Mouse (Mus musculus) left cerebral cortex, adult 11 months (tissue): ENCODE measurements around the gene Pcdh9.

Experiments
- DNase-seq: peaks from one replicate; pipeline ENCODE4 v3.0.0; 2022; ENCODE audit warnings: low spot score

The Pcdh9 gene

GRCm38 (mm10) chr14:93890519-93891370 lies at the start of gene Pcdh9:
Pcdh9 (minus strand) TSS chr14:93890679.
- DNase-seq = peak; percentile 98

GRCm38 (mm10) chr14:93906928-93907327 lies 16.4 kb upstream of the Pcdh9 start:
- no peak for DNase-seq

GRCm38 (mm10) chr14:93898533-93898932 lies 8.1 kb upstream of the Pcdh9 start:
- DNase-seq = no peak

GRCm38 (mm10) chr14:93895131-93895530 lies 4.7 kb upstream of the Pcdh9 start:
- DNase-seq = no peak

- no peak for DNase-seq
Measured at GRCm38 (mm10) chr14:93891371-93891746, 880 bp upstream of the Pcdh9 start.

- no peak for DNase-seq
Measured at GRCm38 (mm10) chr14:93889839-93890518, 500 bp downstream of the Pcdh9 start.

GRCm38 (mm10) chr14:93889231-93889630 lies 1.2 kb downstream of the Pcdh9 start:
- DNase-seq = no peak

GRCm38 (mm10) chr14:93888346-93888745 lies 2.1 kb downstream of the Pcdh9 start:
- no peak for DNase-seq

- DNase-seq = no peak
Measured at GRCm38 (mm10) chr14:93887066-93887465, 3.4 kb downstream of the Pcdh9 start.

- DNase-seq = no peak
Measured at GRCm38 (mm10) chr14:93885551-93886084, 4.9 kb downstream of the Pcdh9 start.

GRCm38 (mm10) chr14:93884467-93884866 lies 6.0 kb downstream of the Pcdh9 start:
- peak; percentile 76 for DNase-seq

- DNase-seq = no peak
Measured at GRCm38 (mm10) chr14:93880071-93880470, 10.4 kb downstream of the Pcdh9 start.

- no peak for DNase-seq
Measured at GRCm38 (mm10) chr14:93875968-93876367, 14.5 kb downstream of the Pcdh9 start.

GRCm38 (mm10) chr14:93868211-93868610 lies 22.3 kb downstream of the Pcdh9 start:
- no peak for DNase-seq

GRCm38 (mm10) chr14:93858069-93858468 lies 32.4 kb downstream of the Pcdh9 start:
- DNase-seq = no peak

GRCm38 (mm10) chr14:93846091-93846677 lies 44.3 kb downstream of the Pcdh9 start:
- DNase-seq = no peak

GRCm38 (mm10) chr14:93842686-93843288 lies 47.7 kb downstream of the Pcdh9 start:
- DNase-seq = no peak

- DNase-seq = no peak
Measured at GRCm38 (mm10) chr14:93832511-93832910, 58.0 kb downstream of the Pcdh9 start.

- no peak for DNase-seq
Measured at GRCm38 (mm10) chr14:93827159-93827558, 63.3 kb downstream of the Pcdh9 start.

GRCm38 (mm10) chr14:93826042-93826462 lies 64.4 kb downstream of the Pcdh9 start:
- DNase-seq = no peak

- DNase-seq = no peak
Measured at GRCm38 (mm10) chr14:93818845-93819244, 71.6 kb downstream of the Pcdh9 start.

GRCm38 (mm10) chr14:93817591-93817990 lies 72.9 kb downstream of the Pcdh9 start:
- no peak for DNase-seq
